Mouse (Mus musculus) liver, adult 2 months (tissue): ENCODE measurements at regions not wholly inside any gene's neighbourhood (a gene's known extent, or its start where the extent isn't known, plus 50 kb on each side); places are given as distances from the start of the nearest gene placed in this dataset.

Source experiments
- DNase-seq: peaks from one replicate; pipeline ENCODE4 v3.0.0-alpha.2; 2011; ENCODE audit warnings: low read depth, low spot score; ENCODE audit errors: extremely low read depth
- H3K27ac ChIP-seq: fragments of 200-500 bp; replicated peaks from 2 replicates; pipeline ENCODE4 v1.5.1; 2012; ENCODE audit warnings: low read depth, mild to moderate bottlenecking, control low read depth, inconsistent platforms, low read length; ENCODE audit not compliant: insufficient read depth
- H3K27me3 ChIP-seq: fragments of 200-500 bp; 2 replicates; pipeline ENCODE4 v1.6.1; 2012; ENCODE audit warnings: mild to moderate bottlenecking, moderate library complexity, low read length, inconsistent platforms; ENCODE audit not compliant: control insufficient read depth, insufficient read depth
- H3K36me3 ChIP-seq: fragments of 200-500 bp; 2 replicates; pipeline ENCODE4 v1.6.1; 2012; ENCODE audit warnings: low read length, inconsistent platforms; ENCODE audit not compliant: control insufficient read depth, insufficient read depth
- H3K4me1 ChIP-seq: fragments of 200-500 bp; 2 replicates; pipeline ENCODE4 v1.6.1; 2011; ENCODE audit warnings: low read length; ENCODE audit not compliant: control insufficient read depth, insufficient read depth
- H3K4me3 ChIP-seq: fragments of 200-500 bp; 2 replicates; pipeline ENCODE4 v1.5.1; 2011; ENCODE audit warnings: low read depth, mild to moderate bottlenecking, control low read depth, low read length, moderate library complexity; ENCODE audit not compliant: insufficient read depth
- H3K79me2 ChIP-seq: fragments of 200-500 bp; 2 replicates; pipeline ENCODE4 v1.6.1; 2012; ENCODE audit warnings: inconsistent platforms, mild to moderate bottlenecking, low read length, moderate library complexity; ENCODE audit not compliant: control insufficient read depth, insufficient read depth
- H3K9ac ChIP-seq: fragments of 200-500 bp; 2 replicates; pipeline ENCODE4 v1.6.1; 2012; ENCODE audit warnings: low read depth, mild to moderate bottlenecking, control low read depth, inconsistent platforms, low read length
- CTCF ChIP-seq: fragments of 200-500 bp; IDR thresholded peaks from 2 replicates; pipeline ENCODE4 v1.5.1; 2011; ENCODE audit warnings: low read depth, low read length, control low read depth
- POLR2A ChIP-seq: fragments of 200-500 bp; IDR thresholded peaks from 2 replicates; pipeline ENCODE4 v1.6.1; 2011; ENCODE audit warnings: low read length, control low read depth; ENCODE audit not compliant: insufficient read depth; ENCODE audit errors: extremely low read depth
- WGBS: fragments of 180-500 bp; shearing (Covaris S2); methylation state at CpG from one replicate; pipeline ENCODE4 v1.1.7; 2018; 5-methylcytosine and 5-hydroxymethylcytosine counted together

DNA sequence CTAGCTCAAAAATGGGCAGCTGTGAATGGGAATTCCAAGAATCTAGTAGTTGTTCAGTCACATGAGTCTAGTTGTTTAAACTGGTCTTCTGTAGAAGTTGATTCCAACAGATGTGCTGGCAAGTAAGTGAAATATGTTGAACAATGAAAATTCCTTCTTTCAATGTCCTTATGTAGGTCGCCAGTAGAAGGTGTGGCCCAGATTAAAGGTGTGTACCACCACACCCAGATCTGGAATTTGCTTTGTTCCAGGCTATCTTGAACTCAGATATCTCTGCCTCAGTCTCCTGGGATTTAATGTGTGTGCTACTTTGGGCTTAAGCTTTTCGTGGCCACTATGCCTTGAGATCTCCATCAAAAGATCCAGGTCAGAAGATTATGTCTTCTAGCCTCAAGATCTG, 279.7 kb upstream of the Slc10a2 start:
- DNase-seq = no peak
- H3K79me2 ChIP-seq = no peaks in the 10 kb centered on the region
- no peaks in the 10 kb centered on the region for H3K4me1 ChIP-seq
- TF ChIP-seq CTCF (no peak), POLR2A (no peak)
- no peak overlapping the region for H3K4me3 ChIP-seq
- H3K27ac ChIP-seq = no peak overlapping the region
- H3K36me3 ChIP-seq = no peaks in the 10 kb centered on the region
- no peaks in the 10 kb centered on the region for H3K27me3 ChIP-seq
- 72% methylated on average over 2 of the region's 2 CpGs for WGBS
- H3K9ac ChIP-seq = no peak overlapping the region

DNA sequence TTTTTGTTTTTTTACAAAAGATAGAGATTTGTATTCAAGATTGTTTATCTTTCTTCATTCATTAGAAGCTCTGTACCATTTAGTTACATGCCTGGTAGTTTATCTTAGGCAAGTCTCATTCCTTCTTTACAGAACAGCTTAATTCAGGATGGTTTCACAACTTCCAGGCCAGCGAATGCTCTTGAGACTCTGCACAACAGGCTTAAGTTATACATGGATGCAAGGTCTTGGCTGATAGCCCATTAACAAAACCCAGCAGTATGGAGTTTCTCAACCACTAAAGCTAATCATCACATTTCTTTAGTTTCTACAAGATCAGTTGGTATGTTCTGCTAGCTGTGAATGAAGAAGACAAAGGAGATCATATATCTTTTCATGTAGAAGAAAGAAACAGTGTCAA, 272.9 kb upstream of the Slc10a2 start:
- H3K9ac ChIP-seq = no peak overlapping the region
- H3K27ac ChIP-seq = no peak overlapping the region
- H3K79me2 ChIP-seq = no peaks in the 10 kb centered on the region
- H3K36me3 ChIP-seq = no peaks in the 10 kb centered on the region
- TF ChIP-seq CTCF (no peak), POLR2A (no peak)
- H3K4me1 ChIP-seq = no peaks in the 10 kb centered on the region
- WGBS = 92% methylated on average over 1 of the region's 1 CpGs
- H3K4me3 ChIP-seq = no peak overlapping the region
- no peak for DNase-seq
- H3K27me3 ChIP-seq = no peaks in the 10 kb centered on the region

DNA sequence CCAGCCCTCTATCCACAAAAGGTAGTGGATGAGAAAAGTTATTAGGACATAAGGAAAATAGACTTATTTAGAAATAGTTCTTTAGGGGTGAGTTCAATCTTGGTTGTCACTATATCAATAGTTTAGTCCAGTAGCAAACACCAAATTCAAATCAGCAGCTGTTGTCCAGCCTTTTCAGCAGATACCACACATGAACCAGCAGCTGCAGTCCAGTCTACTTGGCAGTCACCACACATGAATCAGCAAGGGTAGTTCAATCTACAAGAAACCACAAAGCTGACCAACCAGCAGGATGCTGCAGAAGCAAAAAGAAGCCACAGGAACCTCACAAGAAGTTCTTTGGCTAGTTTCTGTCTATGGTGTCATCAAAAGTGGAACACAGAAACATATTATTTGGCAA, 234.8 kb upstream of the Slc10a2 start:
- no peaks in the 10 kb centered on the region for H3K36me3 ChIP-seq
- TF ChIP-seq POLR2A (no peak), CTCF (no peak)
- no peak for DNase-seq
- H3K27ac ChIP-seq = no peak overlapping the region
- no peaks in the 10 kb centered on the region for H3K27me3 ChIP-seq
- no peak overlapping the region for H3K9ac ChIP-seq
- no peak overlapping the region for H3K4me3 ChIP-seq
- H3K4me1 ChIP-seq = no peaks in the 10 kb centered on the region
- H3K79me2 ChIP-seq = no peaks in the 10 kb centered on the region

DNA sequence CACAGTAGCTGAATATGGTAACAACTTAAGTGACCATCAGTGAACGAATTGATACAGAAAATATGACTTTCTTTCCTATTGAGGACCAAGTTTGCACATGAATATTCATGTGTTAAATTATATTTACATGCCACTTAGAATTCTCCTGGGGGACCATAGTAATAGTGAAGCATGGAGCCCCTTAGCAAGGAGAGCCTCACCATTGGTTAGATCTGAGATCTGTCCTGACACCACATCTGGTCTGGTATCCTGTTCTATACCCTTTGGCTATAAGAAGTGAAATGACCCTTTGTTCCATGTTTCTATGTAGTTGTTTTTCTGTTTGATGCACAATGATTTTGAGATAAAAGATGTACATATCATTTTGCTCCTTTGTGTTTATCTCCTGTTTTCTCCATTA, 209.4 kb upstream of the Slc10a2 start:
- WGBS = 65% methylated on average over 1 of the region's 1 CpGs
- no peaks in the 10 kb centered on the region for H3K36me3 ChIP-seq
- no peak overlapping the region for H3K4me3 ChIP-seq
- H3K9ac ChIP-seq = no peak overlapping the region
- DNase-seq = no peak
- H3K79me2 ChIP-seq = no peaks in the 10 kb centered on the region
- no peaks in the 10 kb centered on the region for H3K27me3 ChIP-seq
- TF ChIP-seq POLR2A = no peak
- no peak overlapping the region for H3K27ac ChIP-seq
- H3K4me1 ChIP-seq = no peaks in the 10 kb centered on the region

GRCm38 (mm10) chr8:5299982-5300381, 194.8 kb upstream of the Slc10a2 start:
- Histone ChIP-seq H3K36me3 (no peaks in the 10 kb centered on the region), H3K27ac (no peak overlapping the region), H3K4me1 (no peaks in the 10 kb centered on the region), H3K9ac (no peak overlapping the region), H3K4me3 (no peak overlapping the region), H3K27me3 (no peaks in the 10 kb centered on the region), H3K79me2 (no peaks in the 10 kb centered on the region)
- no peak for DNase-seq
- no peak for TF ChIP-seq CTCF
- TF ChIP-seq POLR2A = no peak

DNA sequence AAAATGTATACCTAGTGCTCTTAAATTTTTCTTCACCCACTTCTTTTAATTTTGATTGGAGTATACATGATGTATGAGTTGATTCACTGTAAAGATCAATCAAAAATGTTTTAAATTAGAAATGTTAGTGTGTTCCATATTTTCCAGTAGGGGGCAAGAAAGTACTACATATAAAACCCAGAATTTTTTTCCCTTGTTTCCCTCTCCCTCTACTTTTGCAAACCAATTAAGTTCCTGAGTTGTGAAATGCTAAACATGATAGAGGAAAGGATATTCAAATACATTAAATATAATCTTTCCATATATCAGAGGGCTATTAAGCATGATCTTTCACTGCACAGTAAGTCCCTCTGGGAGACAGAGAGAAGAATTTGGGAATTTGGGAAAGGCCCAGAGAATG, 192.0 kb upstream of the Slc10a2 start:
- H3K9ac ChIP-seq = no peak overlapping the region
- no peak for DNase-seq
- no peak for TF ChIP-seq CTCF
- TF ChIP-seq POLR2A = no peak
- H3K4me3 ChIP-seq = no peak overlapping the region
- H3K27me3 ChIP-seq = no peaks in the 10 kb centered on the region
- no peak overlapping the region for H3K27ac ChIP-seq
- no peaks in the 10 kb centered on the region for H3K36me3 ChIP-seq
- H3K79me2 ChIP-seq = no peaks in the 10 kb centered on the region
- no peaks in the 10 kb centered on the region for H3K4me1 ChIP-seq
